Mouse (Mus musculus) T-cell, adult 2 months (primary cell): Measurements from ENCODE around the gene Rere.

ENCODE experiments used
- DNase-seq: peaks from one replicate; pipeline ENCODE4 v3.0.0; 2022; ENCODE audit warnings: low spot score

Gene Rere

DNA sequence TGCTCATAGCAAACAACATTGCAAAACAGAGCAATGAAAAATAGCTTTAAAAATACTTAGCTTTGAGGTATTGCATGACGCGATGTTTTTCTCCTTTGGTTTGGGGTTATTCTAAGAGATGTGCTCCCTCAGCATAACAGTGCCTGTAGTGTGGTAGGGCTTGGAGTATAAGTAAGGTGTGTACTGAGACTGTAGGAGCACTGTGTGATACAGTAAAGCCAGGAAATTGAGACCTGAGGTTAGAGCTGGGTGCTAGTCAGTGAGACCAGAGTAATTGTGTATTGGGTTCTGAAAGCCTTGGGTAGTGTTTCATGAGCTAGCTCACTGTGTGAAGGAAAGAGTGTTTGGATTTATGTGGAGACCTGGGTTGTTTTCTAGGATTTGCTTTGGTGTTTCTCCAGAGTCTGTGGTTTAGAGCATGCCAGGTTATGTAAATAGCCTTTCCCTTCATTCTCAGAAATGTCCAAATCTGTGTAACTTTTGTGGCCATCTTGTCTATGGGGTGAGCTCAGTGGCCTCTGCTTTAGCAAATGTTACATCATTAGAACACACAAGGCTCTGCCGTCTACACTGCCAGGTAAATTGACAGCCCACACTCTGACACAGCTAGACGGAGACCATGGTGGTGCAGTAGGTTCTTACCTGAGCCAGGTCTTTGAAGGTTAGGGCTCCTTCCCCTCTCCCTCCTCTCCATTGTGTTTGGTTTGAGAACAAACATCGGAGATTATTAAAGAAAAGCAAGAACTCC is 152.6 kb downstream of the Rere start:
- DNase-seq = no peak

DNA sequence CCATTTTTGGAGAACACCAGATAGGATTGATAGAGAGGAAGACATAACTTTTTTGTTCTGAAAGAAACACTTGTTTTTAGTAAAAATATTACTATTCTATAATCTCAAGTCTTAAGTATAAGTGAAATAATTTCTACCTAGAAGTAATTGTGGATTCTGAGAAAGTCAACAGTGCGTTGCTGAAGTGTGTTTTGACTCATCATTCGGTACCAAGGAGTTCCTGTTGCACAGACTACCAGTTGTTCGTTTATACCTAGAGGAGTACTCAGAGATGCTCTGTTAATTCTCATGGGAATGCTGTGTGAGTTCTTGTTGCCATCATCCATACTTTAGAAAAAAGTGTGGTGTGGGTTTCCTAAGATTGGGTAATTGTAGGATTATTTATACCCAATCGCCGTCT is 154.1 kb downstream of the Rere start:
- DNase-seq = no peak

GRCm38 (mm10) chr4:150438621-150439020 is 157.2 kb downstream of the Rere start:
- DNase-seq = no peak

DNA sequence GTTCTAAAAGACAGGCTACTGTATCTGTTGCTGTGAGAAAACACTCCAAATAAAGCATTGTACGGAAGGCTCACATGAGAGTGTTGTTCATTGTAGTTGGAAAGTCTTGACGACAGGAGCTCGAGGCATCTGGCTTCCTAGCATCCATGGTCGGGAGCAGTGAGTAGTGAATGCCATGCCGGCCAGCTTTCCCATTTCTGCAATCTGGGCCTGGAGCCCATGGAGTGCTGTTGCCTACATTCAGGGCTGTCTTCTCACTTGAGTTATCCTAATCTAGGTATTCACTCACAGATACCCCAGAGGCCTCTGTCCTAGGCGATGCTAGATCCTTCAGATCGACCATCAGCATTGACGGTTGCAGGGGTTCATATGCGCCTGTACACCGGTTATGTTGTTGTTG is 160.5 kb downstream of the Rere start:
- no peak for DNase-seq

- DNase-seq = no peak
These were observed 162.6 kb downstream of the Rere start for GRCm38 (mm10) chr4:150444068-150444467.

DNA sequence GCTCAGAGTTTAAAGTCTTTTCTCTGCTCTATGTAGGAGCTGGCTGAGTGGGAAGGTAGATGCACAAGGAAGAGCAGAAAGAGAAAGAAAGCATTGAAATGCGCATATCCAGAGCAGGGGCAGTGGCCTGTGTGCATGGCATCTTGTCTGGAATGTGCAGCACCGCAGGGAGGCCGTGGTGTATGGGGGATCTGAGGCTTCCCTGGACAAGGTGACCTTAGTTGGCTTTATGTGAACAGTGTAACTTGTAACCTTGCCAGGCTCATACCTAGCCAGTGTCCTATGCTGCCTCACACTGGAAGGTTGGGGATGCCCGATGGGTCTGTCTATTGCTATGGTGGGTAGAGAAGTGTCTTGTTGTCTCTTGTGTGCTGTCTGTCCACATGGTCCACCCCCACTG is 165.2 kb downstream of the Rere start:
- DNase-seq = no peak

DNA sequence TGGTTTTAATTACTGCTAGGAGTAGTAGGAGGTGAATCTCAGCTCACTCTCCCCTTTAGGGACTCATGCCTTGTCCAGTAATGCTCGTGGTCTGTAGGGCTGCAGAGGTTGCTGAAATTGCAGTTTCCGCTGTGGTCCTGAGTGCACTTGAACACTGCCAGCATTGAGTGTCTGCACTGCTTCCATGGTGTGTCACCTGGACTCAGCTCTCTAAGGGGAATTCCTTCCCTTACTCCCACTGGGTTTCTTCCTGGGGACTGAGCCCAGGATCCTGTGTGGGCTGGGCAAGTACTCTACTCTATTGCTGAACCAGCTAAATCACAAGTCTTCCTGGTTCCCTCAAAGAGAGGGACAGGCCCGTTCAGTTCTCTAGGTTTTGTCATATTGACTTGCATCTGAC is 166.1 kb downstream of the Rere start:
- DNase-seq = no peak

GRCm38 (mm10) chr4:150448433-150448832 is 167.0 kb downstream of the Rere start:
- no peak for DNase-seq

DNA sequence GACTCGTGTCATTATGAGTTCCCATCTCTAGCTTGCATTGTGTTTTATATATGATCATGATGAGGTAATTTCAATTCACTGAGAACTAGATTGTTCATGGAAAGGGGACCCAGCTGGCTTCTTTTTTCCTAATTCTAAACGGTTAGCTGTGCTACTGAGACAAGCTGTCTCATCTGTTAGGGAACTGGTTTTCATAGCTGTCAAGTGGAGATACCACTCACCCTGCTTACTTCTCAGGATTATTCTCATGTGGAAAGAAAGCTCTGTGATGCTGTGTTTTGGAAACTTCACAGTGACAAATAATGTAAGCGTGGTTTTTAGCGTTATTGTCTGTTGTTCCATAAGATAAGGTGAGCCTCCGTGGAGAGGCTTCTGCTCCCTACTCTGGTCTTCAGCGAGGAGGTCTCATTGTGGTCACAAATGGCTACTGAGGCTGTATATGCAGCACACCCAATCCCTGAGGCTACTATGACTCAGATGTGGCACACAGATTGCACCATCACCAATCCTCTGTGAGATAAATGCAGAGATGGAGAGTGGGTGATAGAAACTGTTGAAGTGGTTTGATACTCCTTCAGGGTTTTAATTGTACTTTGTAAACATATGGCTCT is 168.7 kb downstream of the Rere start:
- DNase-seq = no peak

GRCm38 (mm10) chr4:150452155-150452847 is 170.9 kb downstream of the Rere start:
- DNase-seq = no peak

DNA sequence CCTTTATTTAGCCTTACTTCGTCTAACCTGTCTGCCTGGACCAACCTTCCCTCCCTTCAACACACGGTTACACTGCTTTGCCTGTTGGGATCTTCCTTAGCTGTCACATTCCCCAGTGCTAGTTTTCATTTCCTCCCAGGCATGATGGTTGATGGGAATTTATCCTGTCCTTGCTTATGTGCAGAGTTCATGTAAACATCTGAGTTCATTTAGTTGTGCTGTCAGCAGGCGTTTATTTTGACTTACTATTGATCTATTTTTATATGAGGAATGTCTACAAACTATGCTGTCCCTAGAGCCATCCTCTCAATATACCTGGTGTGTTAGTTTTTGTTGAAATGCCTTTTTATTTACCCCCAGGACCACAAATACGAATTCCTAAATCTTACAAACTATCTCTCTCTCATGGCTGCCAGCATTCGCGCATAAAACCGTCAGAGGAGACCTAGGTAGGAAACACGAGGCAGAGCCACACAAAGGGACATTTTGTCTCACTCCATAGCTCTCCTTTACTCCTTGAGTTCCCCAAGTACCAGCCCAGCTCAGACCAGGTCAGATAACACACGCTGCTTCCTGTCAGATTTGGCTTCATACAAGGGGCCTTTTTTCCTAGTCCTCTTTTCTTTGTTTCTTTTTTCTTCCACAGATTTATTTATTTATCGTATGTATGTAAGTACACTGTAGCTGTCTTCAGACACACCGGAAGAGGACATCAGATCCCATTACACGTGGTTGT is 173.3 kb downstream of the Rere start:
- no peak for DNase-seq

GRCm38 (mm10) chr4:150455750-150456149 is 174.3 kb downstream of the Rere start:
- no peak for DNase-seq

- DNase-seq = no peak
These were observed 175.0 kb downstream of the Rere start for GRCm38 (mm10) chr4:150456452-150456851.

DNA sequence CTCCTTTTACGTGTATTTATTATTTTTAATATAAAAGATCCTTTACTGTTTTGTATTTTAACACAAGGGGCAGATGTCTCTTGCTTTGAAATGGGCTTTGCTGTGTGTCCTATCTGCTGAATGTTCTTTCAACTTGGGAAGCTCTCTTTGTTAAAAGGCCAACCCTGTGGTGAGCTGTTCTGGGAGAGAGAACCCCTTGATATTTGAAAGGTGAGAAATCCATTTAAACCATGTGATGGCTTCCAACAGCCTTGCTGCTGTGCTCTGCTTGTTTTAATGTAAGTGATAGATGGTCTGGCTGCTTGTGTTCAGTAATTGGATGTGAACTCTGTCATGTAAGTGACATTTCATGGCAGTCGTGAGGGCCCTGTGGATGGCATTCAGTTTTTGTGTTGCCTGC is 175.4 kb downstream of the Rere start:
- DNase-seq = no peak

GRCm38 (mm10) chr4:150457353-150457752 is 175.9 kb downstream of the Rere start:
- DNase-seq = no peak

DNA sequence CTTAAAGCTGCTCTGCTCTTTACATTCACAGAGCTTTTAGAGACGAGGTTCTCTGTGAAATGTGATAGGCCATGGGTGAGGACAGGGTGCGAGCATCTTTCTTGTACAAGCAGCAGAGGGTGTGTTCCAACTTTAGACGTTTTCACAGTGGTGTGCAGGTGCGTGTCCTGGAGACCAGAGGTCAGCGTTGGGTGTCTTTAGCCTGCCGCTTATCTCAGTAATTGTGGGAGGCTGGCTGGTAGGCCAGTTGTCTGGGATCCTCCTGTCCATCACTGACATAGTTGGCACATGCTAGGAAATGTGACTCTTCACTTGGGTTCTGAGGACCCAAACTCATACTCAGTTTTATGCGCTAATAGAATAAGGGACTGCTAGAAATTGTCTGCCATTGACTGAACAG is 176.3 kb downstream of the Rere start:
- DNase-seq = no peak

GRCm38 (mm10) chr4:150459022-150459794 is 177.8 kb downstream of the Rere start:
- DNase-seq = no peak

DNA sequence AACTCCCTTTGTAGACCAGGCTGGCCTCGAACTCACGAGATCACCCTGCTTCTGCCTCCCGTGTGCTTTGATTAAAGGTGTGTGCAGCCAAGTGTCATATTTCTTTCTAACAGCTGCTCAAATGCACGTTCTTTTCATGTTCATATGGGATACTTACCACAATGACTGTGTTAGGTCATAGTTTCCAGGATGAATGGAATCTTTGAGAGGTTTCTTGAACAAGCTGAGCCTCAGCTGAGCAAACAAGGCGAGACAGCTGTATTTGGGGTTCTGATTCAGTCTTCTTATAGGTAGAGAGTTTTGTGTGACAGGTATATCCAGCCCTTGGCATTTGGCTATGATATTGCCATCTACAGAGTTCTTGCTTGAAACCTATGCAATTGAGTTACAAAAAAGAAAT is 179.0 kb downstream of the Rere start:
- DNase-seq = no peak

- DNase-seq = no peak
These were observed 179.6 kb downstream of the Rere start for GRCm38 (mm10) chr4:150461011-150461410.

DNA sequence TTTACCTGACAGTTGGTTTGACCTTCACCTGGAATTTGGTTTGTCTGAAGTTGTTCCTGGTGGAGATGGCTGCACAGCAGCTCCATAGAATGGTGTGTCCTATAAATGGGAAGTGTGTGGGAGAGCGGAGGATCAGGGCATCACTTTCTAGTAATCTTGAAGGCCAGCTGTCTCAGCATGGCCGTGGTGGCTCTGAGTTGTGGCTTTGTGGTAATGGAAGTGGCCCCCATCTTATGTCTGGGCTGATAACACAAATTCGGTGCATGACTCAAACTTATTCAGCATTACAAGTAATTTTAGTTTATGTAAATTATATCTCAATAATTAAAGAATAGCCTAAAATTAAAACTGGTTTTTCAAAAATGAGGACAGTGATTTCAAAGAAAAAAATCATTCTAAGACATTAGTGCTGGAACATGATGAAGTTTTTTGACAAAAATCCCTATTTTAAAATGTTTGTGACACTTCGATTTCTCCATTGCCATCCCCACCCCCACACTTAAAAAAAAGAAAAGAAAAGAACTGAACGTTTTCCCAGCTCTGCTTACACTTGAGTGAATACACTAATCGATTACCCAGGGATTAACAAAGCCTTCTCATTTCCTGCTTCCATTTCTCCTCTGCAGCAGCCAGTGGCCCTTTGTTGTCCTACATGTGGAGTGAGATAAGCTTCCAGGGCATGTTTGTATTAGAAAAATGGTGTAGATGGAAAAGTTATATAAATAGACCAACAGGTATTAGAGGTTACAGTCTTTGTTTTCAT is 180.2 kb downstream of the Rere start:
- DNase-seq = no peak

DNA sequence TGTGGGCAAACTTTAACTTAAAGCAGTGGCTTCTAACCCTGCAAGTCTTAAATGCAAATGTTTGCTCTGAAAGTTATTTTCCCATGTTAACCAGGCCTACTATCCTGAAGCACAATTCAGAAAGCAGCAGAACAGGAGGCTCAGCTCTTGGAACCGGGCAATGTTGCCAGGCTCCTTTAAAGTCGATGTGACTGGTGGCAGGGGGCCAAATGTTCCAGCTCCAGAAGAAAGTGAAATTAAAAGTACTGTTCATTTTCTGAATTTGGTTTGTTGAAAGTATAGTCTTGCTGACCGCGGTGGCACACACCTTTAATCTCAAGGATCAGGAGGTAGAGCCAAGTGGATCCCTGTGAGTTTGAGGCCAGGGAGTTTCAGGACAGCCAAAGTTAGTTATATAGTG is 180.9 kb downstream of the Rere start:
- no peak for DNase-seq
